Mouse (Mus musculus) kidney, postnatal 4 days (tissue): ENCODE results near the gene Casc3.
"Not testable (repeated sequence)": the region's sequence is repeated elsewhere in the genome, so short reads cannot be mapped to it uniquely, and the experiment has no call there.

ENCODE experiments used
- DNase-seq, 2 experiments: peaks; one replicate each; pipeline ENCODE4 v3.0.0; 2021; ENCODE audit warnings: mixed read lengths in 2 of 2

Gene Casc3

GRCm38 (mm10) chr11:98790631-98791205 is 14.0 kb upstream of the Casc3 start:
- DNase-seq: no peak

GRCm38 (mm10) chr11:98791448-98791847 is 13.3 kb upstream of the Casc3 start:
- no peak for DNase-seq

DNA sequence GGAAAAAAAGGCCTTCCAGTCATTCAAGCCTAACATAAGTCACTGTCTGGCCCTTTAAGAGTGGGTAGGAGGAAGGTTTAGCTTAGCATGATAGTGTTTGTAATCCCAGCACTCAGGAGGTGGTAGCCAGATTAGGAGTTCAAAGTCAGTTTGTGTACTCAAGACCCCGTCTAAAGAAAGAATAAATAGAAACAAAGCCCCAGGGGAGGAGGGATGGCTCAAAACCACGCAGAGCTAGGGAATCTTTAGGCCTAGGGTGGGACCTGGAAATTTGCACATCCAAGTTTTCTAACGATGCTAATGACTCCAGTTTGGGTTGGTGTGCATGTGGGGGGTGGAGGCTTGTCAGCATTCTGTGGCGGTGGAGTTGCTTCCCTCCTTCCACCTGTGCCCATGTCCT is 12.6 kb upstream of the Casc3 start:
- peak in 1 of 2 experiments; percentile 1 for DNase-seq

- peak in 1 of 2 experiments; percentile 90 for DNase-seq
Measured at GRCm38 (mm10) chr11:98794469-98795014, 10.2 kb upstream of the Casc3 start.

- peak; percentile 90 to 94 for DNase-seq
Measured at GRCm38 (mm10) chr11:98795015-98795713, 9.5 kb upstream of the Casc3 start, which contains the start of gene Msl1. Gene Msl1 (plus strand): TSS chr11:98795516.

GRCm38 (mm10) chr11:98795714-98796514 is 8.8 kb upstream of the Casc3 start:
- DNase-seq: peak; percentile 71 to 81

DNA sequence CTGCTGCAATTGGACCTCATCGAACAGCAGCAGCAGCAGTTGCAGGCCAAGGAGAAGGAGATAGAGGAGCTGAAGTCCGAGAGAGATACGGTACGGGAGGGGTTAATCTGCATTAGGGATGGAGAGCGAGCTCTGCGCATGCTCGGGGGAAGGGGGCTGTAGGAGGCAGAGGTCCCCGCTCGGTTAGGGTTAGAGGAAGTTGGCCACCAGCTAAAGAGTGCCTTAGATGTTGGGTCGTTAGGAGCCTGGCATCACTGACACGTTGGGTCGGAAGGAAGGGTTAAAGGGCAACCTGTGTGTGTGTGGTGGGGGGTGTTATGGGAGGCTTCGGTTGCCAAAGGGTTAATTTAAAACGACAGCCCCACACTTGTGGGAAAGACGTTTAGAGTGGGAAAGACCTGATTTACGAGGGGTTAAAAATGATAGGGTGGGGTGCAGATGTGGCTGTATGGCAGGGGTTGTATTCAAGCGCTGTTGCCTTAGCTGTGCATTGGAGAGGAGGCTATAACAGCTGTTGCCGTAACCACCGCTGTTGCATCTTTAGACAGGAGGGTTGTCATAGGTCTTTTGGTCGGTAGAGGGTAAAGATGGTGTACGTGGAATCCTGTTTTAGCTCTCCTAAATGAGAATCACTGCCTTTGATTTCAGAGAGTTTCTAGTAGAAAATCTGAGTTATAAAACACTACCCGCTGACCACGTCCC is 8.0 kb upstream of the Casc3 start:
- peak; percentile 84 to 89 for DNase-seq

GRCm38 (mm10) chr11:98797306-98797705 is 7.4 kb upstream of the Casc3 start:
- DNase-seq: peak in 1 of 2 experiments; percentile 61

DNA sequence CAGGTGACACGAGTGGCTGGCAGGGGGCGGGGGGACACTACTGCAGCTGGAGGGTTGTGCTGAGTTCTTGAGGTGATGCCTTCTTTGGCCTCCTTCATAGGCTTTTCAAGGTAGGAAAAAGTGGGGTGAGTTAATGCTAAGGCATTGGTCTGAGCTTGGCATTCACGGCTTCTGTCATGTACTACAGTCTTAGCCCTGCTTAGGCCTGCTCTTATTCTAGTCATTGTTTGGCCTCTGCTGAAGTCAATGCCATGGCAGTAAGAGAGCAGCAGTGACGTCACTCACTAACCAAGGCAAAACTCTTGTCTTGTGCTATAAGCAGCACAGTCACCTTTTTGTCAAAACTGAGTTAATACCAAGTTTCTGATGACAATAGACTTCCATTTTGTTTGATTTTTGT is 6.8 kb upstream of the Casc3 start:
- DNase-seq: no peak

DNA sequence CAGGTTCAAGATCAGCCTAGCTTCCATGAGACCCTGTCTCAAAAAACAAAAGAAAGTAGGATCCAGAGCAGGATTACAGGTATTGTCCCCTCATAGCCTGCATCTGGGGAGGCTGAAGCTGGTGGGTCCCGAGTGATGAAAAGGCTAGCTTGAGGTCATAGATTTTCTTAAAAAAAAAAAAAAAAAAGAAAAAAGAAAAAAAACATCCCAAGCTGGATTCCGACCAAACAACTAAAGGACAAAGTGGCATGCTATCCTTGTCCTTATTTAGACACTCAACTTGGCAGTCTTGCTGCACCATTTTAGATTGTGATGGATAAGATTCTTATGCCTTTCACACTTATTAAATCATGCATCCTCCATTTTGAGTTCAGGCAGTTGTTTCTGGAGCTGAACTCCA is 3.7 kb downstream of the Casc3 start:
- no peak for DNase-seq

DNA sequence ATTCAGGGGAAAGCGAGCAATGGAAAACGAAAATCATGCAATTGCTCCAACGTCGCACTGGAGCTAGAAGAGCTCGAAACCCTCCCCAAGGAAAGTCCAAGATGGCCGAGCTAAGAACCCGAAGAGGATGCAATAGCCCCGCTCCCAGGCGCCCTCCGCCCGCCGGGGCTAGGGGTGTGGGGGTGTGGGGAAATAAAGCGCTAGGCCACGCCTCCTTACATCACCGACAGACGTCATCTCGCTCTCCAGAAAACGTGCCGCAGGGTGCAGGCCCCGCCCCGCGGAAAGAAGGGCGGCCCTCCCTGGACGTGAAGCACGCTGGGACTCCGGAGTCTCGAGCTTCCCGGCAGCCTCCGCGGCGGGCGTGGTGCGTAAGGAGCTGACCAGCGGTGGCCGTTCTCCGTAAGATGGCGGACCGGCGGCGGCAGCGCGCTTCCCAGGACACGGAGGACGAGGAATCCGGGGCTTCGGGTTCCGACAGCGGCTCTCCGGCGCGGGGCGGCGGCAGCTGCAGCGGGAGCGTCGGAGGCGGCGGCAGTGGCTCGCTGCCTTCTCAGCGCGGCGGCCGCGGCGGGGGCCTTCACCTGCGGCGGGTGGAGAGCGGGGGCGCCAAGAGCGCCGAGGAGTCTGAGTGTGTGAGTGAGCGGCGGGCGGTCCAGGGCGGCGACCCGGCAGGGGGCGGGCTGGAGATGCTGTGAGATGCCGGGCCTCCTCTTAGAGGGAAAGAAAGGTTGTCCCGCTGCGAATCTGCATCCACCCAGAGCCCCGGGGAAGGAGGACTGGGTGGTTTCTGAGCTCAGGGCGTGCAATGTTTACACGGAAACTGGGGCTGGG is 5.0 kb downstream of the Casc3 start:
- DNase-seq: peak; percentile 99 to 100

DNA sequence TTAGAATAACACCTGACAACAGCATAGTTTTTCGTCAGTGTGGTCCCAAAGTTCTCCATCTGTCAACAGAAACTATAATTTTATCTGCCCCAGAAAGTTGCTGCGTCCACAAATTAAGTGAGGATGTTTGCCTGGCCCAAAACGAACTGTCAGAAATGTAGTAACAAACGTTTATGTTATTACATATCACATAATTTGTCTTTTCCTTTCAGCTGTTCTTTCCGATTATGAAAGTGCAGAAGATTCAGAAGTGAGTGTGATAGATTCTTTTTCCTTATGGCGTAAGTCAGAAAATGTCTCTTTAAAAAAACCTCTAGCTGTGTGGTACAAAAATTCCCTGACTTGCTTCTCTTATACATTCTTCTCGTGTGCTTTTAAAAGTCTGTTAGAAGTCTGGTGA is 6.0 kb downstream of the Casc3 start:
- no peak for DNase-seq

- DNase-seq: no peak
Measured at GRCm38 (mm10) chr11:98816706-98817239, 12.1 kb downstream of the Casc3 start.

- no peak for DNase-seq
Measured at GRCm38 (mm10) chr11:98820968-98821367, 16.3 kb downstream of the Casc3 start.

DNA sequence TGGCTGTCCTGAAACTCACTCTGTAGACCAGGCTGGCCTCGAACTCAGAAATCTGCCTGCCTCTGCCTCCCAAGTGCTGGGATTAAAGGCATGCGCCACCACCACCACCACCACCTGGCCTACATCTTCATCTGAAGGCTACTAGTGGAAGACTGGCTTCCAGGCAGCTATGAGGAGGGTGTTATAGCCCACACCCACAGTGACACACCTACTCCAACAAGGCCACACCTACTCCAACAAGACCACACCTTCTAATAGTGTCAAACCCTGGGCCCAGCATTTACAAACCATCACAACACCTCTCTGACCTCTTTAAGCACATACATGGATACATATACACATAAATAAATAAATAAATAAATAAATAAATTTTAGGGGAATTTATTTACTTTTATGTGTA is 21.4 kb downstream of the Casc3 start:
- not testable (repeated sequence) for DNase-seq

DNA sequence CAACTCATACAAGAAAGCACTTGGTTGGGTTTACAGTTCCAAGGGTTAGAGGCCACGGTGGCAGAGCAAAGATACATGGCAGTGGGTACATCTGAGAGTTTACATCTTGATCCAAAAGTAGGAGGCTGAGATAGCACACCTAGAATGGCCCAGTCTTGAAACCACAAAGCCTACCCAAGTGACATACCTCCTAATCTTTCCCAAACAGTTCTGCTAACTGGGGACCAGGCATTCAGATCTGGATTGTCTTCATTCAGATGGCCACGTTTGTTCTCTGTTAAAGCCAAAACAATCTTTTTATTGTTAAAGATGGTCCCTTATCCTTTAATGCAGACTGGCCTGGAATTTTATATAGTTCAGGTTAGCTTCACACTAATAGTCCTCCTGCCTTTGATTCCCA is 23.2 kb downstream of the Casc3 start:
- DNase-seq: no peak

GRCm38 (mm10) chr11:98829091-98829775 is 24.5 kb downstream of the Casc3 start:
- DNase-seq: peak; percentile 54 to 67

DNA sequence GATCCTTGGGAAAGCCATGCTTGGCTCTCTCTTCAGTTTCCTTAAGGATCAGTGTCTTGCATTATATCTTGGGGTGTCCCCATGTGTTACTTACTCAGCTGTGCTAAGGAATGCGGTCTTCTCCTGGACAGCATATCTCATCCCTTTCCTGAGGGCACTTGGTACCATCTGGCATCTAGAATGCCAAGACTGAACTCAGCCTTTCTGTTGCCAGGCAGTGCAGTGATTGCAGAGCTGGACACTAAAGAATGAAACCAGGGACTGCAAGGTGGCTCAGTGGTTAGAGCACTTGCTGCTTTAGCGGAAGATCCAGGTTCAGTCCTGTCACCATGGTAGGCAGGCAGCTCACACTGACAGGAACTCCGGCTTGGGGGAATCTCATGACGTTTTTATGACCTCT is 25.2 kb downstream of the Casc3 start:
- no peak for DNase-seq

DNA sequence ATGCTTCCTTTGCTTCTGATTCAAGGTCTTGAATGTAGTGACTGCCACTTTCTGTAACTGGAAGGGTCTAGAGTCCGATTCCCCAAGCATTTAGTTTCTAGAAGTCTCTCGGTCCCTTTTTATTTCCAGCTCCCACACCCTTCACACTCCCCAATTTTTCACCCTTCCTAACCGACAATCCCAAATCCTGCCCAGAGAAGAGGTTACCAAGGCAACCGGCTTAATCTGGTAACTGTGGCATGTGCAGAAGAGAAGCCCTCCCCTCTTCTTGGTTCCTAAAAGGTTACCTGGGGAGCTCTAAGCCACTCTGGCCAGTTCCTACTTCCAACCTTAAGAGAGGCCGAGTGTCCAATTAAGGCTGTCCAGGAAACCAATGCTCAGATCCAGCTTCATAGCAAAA is 30.6 kb downstream of the Casc3 start:
- no peak for DNase-seq

GRCm38 (mm10) chr11:98835725-98836124 is 31.0 kb downstream of the Casc3 start:
- DNase-seq: no peak

DNA sequence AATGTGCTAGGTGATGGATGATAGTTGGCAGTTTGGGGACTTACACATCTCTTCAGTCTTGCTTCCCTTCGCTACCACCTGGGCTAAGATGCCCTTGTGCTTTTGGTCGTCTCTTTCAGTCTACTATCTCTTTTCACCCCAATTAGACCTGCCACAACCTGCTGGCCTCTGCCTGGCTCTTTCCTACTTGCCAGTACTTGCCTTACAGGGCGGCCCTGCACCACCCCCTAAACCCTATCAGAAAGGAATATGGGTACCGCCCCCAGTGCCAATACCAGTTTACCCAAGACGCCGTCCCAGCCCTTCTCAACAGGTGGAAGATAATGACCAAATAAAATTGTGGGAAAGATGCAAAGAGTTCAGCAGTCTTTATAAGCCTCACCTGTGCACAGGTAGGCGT is 31.4 kb downstream of the Casc3 start:
- no peak for DNase-seq
